Mouse (Mus musculus) ES-Bruce4 (cell line): ENCODE results near the gene Grcc10.

Source experiments
- CTCF ChIP-seq: IDR thresholded peaks from one replicate; pipeline ENCODE4 v1.8.1; 2011; ENCODE audit warnings: low read depth, low read length
- EP300 ChIP-seq: IDR thresholded peaks from 2 replicates; pipeline ENCODE4 v1.6.1; 2011; ENCODE audit warnings: low read depth, low read length; ENCODE audit not compliant: insufficient read depth
- POLR2A ChIP-seq: IDR thresholded peaks from one replicate; pipeline ENCODE4 v1.8.1; 2011; ENCODE audit warnings: low read length; ENCODE audit not compliant: insufficient read depth

DNA sequence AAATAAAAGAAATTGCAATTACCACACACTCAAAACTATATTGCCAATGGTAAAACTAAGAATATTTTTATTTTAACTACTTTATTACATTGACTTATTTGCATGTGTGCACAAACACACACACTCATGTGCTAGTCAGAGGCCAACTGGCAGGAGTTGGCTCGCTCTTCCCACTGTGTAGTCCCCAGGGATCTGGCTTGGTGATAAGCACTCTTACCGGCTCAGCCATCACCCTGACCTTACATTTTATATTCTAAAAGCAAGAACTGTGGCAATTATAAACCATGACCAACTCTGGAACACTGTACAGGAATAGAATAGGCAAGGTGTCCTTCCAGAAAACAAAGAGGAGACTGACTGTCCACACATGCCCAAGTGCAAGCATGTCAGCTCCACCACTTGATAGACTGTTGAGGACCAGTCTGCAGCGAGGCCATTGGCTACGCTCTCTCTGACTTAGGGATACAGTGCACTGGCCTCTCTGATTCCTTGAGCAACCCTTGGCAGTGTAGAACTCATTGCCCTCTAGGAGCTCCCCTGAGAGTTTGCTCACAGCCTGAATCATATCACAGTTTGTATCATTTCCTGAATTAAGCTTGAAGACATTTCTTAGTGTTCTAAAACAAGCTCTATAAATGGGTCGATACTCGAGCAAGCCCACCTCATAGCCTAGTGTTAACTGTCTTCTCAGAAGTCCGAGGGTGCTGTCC, 44.6 kb downstream of the Grcc10 start:
- no peak for TF ChIP-seq CTCF
- no peak for TF ChIP-seq EP300
- TF ChIP-seq POLR2A = no peak
